Mouse (Mus musculus) stomach, postnatal 0 days (tissue): ENCODE data around the gene Cdh23. TPM values are rescaled to one million over a fixed set of nuclear protein-coding genes. Genes with fewer than 3 reads are reported as not detected.
A peak's percentile ranks its signal among the peaks of the same experiment; 100 is the strongest.

Source experiments
- ATAC-seq: fragments of 200-750 bp; cut with Nextera tagmentation; 2 replicates; pipeline ENCODE4 v1.8.0; 2017; ENCODE audit not compliant: low FRiP score, low TSS enrichment
- DNase-seq: peaks from one replicate; pipeline ENCODE4 v3.0.0-alpha.2; 2016; ENCODE audit warnings: low spot score
- H3K27ac ChIP-seq: fragments of 300-500 bp; sonication (generic); replicated peaks from 2 replicates; pipeline ENCODE4 v1.5.1; 2014; ENCODE audit warnings: mild to moderate bottlenecking, control low read depth
- H3K27me3 ChIP-seq: fragments of 300-500 bp; sonication (generic); 2 replicates; pipeline ENCODE4 v1.6.1; 2014; ENCODE audit warnings: low read length; ENCODE audit not compliant: control insufficient read depth, insufficient read depth
- H3K36me3 ChIP-seq: fragments of 300-500 bp; sonication (generic); 2 replicates; pipeline ENCODE4 v1.6.1; 2014; ENCODE audit warnings: low read length, mixed read lengths; ENCODE audit not compliant: control insufficient read depth, insufficient read depth
- H3K4me1 ChIP-seq: fragments of 300-500 bp; sonication (generic); replicated peaks from 2 replicates; pipeline ENCODE4 v1.6.1; 2014; ENCODE audit warnings: antibody characterized with exemption; ENCODE audit not compliant: control insufficient read depth, insufficient read depth
- H3K4me2 ChIP-seq: fragments of 300-500 bp; sonication (generic); replicated peaks from 2 replicates; pipeline ENCODE4 v1.6.1; 2014; ENCODE audit warnings: low read depth, mild to moderate bottlenecking, control low read depth, moderate library complexity
- H3K4me3 ChIP-seq: fragments of 300-500 bp; sonication (generic); 2 replicates; pipeline ENCODE4 v1.5.1; 2014; ENCODE audit warnings: low read depth, low read length, control low read depth
- H3K9ac ChIP-seq: fragments of 300-500 bp; sonication (generic); 2 replicates; pipeline ENCODE4 v1.6.1; 2014; ENCODE audit warnings: mild to moderate bottlenecking, low read length, control low read depth, mixed read lengths
- H3K9me3 ChIP-seq: fragments of 300-500 bp; sonication (generic); 2 replicates; pipeline ENCODE4 v1.6.1; 2016; ENCODE audit warnings: low read length; ENCODE audit not compliant: control insufficient read depth
- CTCF ChIP-seq: IDR thresholded peaks from 2 replicates; pipeline ENCODE4 v1.5.1; 2016; ENCODE audit warnings: antibody characterized with exemption, low read depth, mild to moderate bottlenecking, moderate library complexity
- EP300 ChIP-seq: optimal IDR thresholded peaks from 2 replicates; pipeline ENCODE3; 2016; ENCODE audit warnings: antibody characterized with exemption
- WGBS: fragments of 180-500 bp; shearing (Covaris S2); extraction: QIAGEN DNeasy Blood & Tissue Kit; methylation state at CpG from one replicate; pipeline ENCODE4 v1.1.7; 2014; 5-methylcytosine and 5-hydroxymethylcytosine counted together
- polyA plus RNA-seq: library from polyadenylated mRNA; unstranded; fragments of >200 nt; fragmentation: Nextera tagmentation; extraction: Ambion mirVana; gene quantifications from 2 replicates; pipeline ENCODE4 v1.2.1, GENCODE M21; 2015

Cdh23 gene
- polyA plus RNA-seq, 1 experiment from 2014 or later: 0.18 TPM

- Histone ChIP-seq H3K27ac (no peak overlapping the region), H3K4me2 (no peak overlapping the region), H3K27me3 (no peaks in the 10 kb centered on the region), H3K4me3 (no peak overlapping the region), H3K9me3 (no peaks in the 10 kb centered on the region), H3K36me3 (no peaks in the 10 kb centered on the region), H3K9ac (no peak overlapping the region), H3K4me1 (no peaks in the 10 kb centered on the region)
- WGBS: 85% methylated on average over 4 of the region's 4 CpGs
- no peak for DNase-seq
- TF ChIP-seq EP300 (no peak), CTCF (no peak)
- ATAC-seq: no peak
These were observed 42.6 kb downstream of the Cdh23 start for GRCm38 (mm10) chr10:60653675-60654074.

GRCm38 (mm10) chr10:60653106-60653505 lies 43.2 kb downstream of the Cdh23 start:
- no peaks in the 10 kb centered on the region for H3K27me3 ChIP-seq
- no peak overlapping the region for H3K4me3 ChIP-seq
- TF ChIP-seq EP300 (no peak), CTCF (no peak)
- no peaks in the 10 kb centered on the region for H3K9me3 ChIP-seq
- H3K9ac ChIP-seq: no peak overlapping the region
- H3K36me3 ChIP-seq: no peaks in the 10 kb centered on the region
- no peak for ATAC-seq
- no peak for DNase-seq
- no peak overlapping the region for H3K27ac ChIP-seq
- no peaks in the 10 kb centered on the region for H3K4me1 ChIP-seq
- no peak overlapping the region for H3K4me2 ChIP-seq
- 87% methylated on average over 10 of the region's 10 CpGs for WGBS

- H3K27ac ChIP-seq: no peak overlapping the region
These were observed 52.1 kb downstream of the Cdh23 start for GRCm38 (mm10) chr10:60644079-60644641.

GRCm38 (mm10) chr10:60639291-60639690 lies 57.0 kb downstream of the Cdh23 start:
- Histone ChIP-seq H3K9ac (no peak overlapping the region), H3K27ac (no peak overlapping the region), H3K36me3 (no peaks in the 10 kb centered on the region), H3K27me3 (no peaks in the 10 kb centered on the region), H3K9me3 (no peaks in the 10 kb centered on the region), H3K4me1 (no peaks in the 10 kb centered on the region), H3K4me2 (no peak overlapping the region), H3K4me3 (no peak overlapping the region)
- TF ChIP-seq EP300 (no peak), CTCF (no peak)
- DNase-seq: no peak
- no peak for ATAC-seq
- 58% methylated on average over 9 of the region's 9 CpGs for WGBS

More at GRCm38 (mm10) chr10:60644079-60644641, 52.1 kb downstream of the Cdh23 start:
- DNase-seq: no peak
- WGBS: 70% methylated on average over 14 of the region's 14 CpGs
- no peak overlapping the region for H3K9ac ChIP-seq
- H3K4me1 ChIP-seq: no peaks in the 10 kb centered on the region
- no peak overlapping the region for H3K4me2 ChIP-seq
- no peaks in the 10 kb centered on the region for H3K27me3 ChIP-seq
- ATAC-seq: no peak
- no peak for TF ChIP-seq EP300
- no peak for TF ChIP-seq CTCF
- no peak overlapping the region for H3K4me3 ChIP-seq
- no peaks in the 10 kb centered on the region for H3K9me3 ChIP-seq
- no peaks in the 10 kb centered on the region for H3K36me3 ChIP-seq

- no peak overlapping the region for H3K4me2 ChIP-seq
- no peak overlapping the region for H3K4me3 ChIP-seq
- no peaks in the 10 kb centered on the region for H3K4me1 ChIP-seq
- H3K27ac ChIP-seq: no peak overlapping the region
- no peak for TF ChIP-seq CTCF
- no peak for TF ChIP-seq EP300
- H3K9me3 ChIP-seq: no peaks in the 10 kb centered on the region
- DNase-seq (peak; percentile 24), ATAC-seq (peak; percentile 39)
- no peak overlapping the region for H3K9ac ChIP-seq
- H3K27me3 ChIP-seq: no peaks in the 10 kb centered on the region
- H3K36me3 ChIP-seq: no peaks in the 10 kb centered on the region
- 33% methylated on average over 13 of the region's 13 CpGs for WGBS
These were observed 60.6 kb downstream of the Cdh23 start for GRCm38 (mm10) chr10:60635568-60636295.

GRCm38 (mm10) chr10:60634391-60634790 lies 61.9 kb downstream of the Cdh23 start:
- ATAC-seq: no peak
- no peak for DNase-seq
- WGBS: 69% methylated on average over 9 of the region's 9 CpGs

More at GRCm38 (mm10) chr10:60634391-60634790, 61.9 kb downstream of the Cdh23 start:
- H3K9ac ChIP-seq: no peak overlapping the region
- no peak for TF ChIP-seq CTCF
- H3K4me1 ChIP-seq: no peaks in the 10 kb centered on the region
- H3K4me2 ChIP-seq: no peak overlapping the region
- no peaks in the 10 kb centered on the region for H3K27me3 ChIP-seq
- no peak overlapping the region for H3K4me3 ChIP-seq
- H3K27ac ChIP-seq: no peak overlapping the region
- no peaks in the 10 kb centered on the region for H3K36me3 ChIP-seq
- H3K9me3 ChIP-seq: peaks cover 2% of the 10 kb centered on the region; the same call in 1 of the 2 replicates
